Mouse (Mus musculus): ENCODE measurements at regions not wholly inside any gene's neighbourhood (a gene's known extent, or its start where the extent isn't known, plus 50 kb on each side); places are given as distances from the start of the nearest gene placed in this dataset.
"Not testable (repeated sequence)": the region's sequence is repeated elsewhere in the genome, so short reads cannot be mapped to it uniquely, and the experiment has no call there.

DNA sequence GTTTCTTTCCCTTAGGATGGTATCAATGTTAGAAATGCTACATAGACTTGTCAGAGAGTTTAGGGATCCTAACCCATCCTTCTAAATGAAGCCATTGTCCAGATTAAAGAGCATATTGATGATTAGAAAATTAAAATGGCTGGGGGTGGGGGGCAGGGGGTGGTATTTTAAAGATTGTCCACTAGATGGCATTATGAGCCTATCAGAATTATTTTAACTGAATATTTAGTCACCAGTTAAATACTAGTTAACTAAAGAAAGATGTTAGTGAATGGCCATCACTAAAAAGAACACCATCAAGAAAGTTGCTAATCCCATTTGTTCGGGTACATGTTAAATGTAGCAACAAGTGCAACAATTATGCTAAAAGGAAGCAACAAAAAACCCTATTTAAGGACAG lies 1909.6 kb upstream of the 5930422O12Rik start:
- DNase-seq (ENCODE audit: low spot score), result no peak

DNA sequence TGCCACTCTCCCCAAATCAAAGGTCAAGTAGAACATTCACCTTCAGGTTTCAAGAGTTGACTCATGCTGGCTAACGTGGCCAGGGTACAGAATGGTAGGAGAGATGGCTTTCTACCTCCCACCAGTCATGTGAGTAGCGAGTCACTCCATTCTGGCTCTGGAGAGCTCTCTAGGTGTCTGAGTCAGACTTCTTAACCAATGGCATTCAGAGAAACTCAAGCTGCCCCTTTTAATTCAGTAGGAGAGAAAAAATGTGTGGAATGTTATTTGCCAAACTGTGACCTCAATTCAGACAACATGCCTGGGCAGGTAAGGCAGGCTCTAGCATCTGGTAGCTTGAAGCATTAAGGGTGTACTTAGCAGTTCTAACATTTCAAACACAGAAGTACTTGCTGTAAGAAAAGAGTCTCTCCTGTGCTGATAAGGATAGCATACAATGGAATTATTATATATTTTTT lies 1907.5 kb upstream of the 5930422O12Rik start:
- peak; percentile 89 for DNase-seq (ENCODE audit: low spot score)

DNA sequence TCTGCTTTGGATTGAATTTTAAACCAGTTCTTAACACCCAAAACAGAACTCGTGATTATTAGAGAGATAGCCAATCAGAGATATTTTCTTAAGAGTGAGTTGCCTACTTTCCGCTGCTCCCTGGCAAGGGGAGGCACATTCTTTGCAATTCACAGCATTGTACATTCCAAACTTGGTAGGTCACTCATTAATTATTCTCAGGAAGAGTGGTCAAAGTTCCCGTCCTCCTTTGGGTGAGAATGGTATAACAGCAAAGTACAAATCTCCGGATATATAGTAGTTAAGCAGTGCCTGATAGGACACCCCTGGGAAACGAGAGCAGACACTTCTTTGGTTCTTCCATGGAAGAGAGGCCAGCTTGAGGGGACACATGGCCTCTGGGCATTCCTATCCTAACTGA lies 1903.4 kb upstream of the 5930422O12Rik start:
- DNase-seq (ENCODE audit: low spot score), result peak; percentile 25

DNA sequence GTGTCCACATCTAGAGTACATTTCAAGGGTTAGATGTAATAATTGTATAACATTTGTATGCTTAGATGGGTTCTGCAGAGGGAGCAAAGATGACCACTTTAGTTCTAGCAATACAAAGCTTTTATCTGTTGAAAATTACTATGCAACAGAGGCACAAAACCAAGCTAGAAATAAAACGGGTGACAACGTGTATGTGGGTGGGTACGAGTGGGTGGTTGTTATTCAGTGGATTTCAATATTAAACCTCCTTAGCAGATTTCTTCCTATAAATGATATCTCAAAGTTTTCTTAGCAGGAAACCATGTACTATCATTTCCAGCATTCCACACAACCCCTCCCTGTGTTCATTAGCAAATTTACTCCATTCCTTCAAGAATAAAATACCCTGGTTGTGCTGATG lies 1889.3 kb upstream of the 5930422O12Rik start:
- no peak for DNase-seq (ENCODE audit: low spot score)

DNA sequence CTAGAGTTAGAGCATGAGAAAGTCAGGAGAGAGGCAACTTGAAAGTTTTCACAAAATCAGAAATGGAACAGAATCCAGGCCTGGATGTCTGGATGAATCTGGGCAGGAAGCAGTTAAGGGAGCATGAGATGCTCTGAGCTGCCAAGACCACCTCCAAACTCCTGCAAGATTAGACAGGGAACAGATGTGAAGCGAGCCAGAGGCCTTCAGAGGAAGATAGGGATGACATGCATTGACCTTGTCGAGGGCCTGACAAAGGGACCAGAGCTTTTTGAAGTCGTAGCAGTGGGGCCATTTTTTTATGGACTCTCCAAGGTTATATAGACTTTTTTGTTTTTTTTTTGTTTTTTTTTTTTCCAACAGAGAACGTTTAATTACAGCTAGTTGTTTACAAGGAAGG lies 1886.9 kb upstream of the 5930422O12Rik start:
- no peak for DNase-seq (ENCODE audit: low spot score)

DNA sequence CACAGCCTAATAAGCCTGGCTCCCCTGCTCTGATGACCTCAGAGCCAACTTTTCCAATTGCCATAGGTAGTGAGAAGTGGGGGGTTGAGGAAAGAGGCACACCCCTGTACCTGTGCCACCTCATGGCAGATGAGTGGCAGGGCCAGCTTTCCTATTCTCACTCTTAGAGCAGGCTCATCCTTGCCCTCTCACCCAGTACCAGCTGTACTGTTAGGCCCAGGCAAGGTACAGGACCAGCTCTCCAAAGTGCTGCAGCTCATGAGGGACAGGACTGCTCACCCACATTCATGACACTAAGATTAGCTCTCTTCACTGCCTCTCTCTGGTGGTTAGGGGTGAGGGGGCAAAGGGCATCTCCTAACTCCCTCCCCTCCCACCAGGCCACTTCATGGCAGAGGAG lies 1854.4 kb upstream of the 5930422O12Rik start:
- DNase-seq (ENCODE audit: low spot score), result no peak

DNA sequence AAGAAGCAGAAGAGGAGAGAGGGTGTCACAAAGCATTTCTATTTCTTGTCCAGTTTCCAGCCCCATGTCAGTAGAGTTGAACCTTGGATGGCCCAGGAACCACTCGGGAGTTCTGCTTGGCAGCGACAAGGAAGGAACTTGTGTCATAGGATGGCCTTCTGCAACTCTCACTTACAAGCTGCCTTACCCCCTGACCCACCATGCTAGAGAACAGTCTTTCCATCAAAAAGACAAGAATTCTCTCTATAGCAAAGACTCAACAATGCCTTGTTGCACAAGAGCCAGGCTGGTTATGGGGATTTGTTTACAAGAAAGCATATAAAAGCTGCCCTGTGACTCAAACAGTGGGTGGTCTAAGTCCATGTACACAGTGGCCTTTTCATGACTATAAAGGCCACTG lies 1852.4 kb upstream of the 5930422O12Rik start:
- DNase-seq (ENCODE audit: low spot score), result no peak

DNA sequence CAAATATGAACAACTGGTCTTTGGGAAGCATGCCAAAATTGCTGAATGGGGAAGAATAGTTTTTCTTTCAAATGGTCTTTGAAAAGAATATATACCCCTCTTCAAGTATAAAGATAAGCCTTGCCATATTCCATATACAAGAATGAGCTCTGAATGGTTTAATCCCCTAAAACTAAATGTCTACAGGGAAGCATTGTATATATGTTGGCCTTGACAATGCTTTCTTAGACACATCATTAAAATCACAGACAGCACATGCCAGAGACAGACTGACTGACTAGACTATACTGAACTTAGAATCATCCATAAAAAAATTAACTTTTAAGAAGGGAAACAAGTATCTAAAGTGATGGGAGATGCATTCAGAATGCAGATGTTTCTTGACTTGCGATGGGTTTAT lies 1843.8 kb upstream of the 5930422O12Rik start:
- no peak for DNase-seq (ENCODE audit: low spot score)

DNA sequence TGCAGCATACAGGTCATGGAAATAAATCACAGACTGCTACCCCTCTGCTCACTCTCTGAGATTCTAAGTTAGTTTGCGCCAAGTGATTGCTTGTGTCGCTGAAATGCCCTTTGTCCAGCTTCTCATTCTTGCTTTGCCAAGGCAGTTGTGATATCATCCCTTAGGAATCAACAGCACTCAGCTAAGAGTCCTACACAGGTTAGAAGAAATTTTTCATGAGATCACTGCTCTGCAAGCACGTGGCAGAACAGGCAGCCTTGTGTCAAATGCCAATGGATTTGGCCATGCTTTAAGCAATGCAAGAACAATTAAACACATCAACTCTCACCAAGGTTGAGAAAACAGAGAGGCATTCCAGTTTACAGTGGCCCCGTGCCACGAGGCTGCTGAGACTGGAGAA lies 1829.0 kb upstream of the 5930422O12Rik start:
- peak; percentile 2 for DNase-seq (ENCODE audit: low spot score)

DNA sequence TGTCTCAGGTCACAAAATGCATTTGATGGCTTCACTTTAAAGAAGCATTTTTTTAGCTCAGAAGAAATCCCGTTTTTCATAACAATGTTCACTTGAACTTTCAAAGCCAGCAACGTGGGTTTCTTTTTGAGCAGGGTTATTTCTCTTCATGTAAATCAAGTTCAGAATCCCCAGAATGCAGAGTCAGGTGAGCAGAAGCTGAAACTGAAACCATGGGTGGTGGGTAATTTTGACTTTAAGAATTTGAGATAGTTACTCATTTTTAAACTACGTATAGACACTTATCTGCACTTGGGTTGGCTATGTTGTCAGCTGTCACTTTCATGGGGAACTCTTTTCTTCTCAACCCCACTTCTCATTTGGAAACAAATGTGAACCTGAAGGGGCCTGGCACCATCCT lies 1827.5 kb upstream of the 5930422O12Rik start:
- no peak for DNase-seq (ENCODE audit: low spot score)

DNA sequence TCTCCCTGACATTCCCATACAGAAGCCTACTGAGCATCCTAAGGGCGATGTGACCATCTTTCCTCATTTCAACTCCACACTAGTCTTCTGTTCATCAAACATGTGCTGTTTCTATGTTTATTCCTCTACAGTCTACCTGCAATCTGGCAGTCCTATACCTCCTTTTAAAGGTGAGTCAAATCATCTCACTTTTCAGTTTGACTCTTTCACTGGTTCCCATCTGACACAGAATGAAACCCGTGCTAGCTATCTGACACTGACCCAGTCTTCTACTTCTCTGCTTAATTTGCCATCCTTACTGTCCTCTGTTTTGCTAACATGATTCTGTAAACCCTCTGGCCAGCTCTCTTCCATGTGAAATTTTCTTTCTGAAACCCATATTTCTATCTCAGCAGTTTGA lies 1812.0 kb upstream of the 5930422O12Rik start:
- no peak for DNase-seq (ENCODE audit: low spot score)

DNA sequence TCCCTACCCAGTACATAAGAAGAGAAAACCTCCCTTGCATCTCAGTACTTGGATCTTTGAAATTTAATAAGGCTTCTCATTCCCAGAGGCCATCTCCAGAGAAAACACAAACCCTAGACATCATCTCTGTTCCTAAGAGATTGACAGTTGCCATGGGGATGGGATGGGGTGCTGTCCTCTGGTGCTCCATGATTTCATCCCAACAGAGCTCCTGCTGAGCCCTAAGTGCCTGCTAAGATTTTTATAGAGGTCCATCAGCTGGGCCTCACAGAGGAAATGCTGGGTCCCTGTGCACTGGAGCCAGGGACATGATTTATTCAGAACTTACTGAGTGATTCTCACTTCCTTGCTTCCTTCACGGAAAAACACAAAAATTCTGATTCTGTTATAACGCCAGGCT lies 1800.8 kb upstream of the 5930422O12Rik start:
- no peak for DNase-seq (ENCODE audit: low spot score)

DNA sequence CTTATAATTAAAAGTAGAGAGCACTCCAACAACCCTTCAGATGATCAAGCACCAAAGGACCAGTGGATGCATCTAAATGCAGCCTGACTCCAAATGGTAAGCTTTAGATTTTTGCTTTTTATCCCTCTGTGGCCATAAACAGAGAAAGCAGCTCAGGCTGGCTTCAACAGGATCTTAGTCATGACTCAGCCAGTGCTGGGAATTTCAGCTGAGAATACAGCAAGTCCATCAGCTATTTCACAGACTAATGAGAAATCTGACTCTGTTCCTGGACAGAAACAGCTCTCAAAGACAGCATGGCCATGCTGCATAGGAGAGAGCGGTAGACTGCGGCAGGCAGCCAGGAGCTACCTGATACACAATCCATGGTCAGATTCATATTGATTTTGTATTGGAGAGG lies 1800.4 kb upstream of the 5930422O12Rik start:
- no peak for DNase-seq (ENCODE audit: low spot score)

DNA sequence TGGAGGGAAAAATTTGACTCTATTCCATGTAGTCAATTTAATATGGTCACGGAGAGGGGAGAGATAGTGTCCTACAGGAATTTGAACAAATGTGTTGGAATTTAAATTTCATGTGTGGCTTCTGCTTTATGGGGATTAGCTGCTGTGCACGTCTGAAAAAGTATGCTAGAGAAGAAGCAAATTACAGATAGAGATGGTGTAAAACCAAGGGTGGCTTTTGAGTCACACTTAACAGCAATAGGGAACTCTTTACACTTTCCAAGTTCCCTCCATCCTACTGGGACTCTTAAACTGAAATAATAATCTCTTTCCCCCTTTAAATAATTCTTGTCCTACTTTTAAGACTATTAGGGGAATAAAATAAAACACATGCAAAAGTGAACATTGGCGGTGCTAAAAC lies 1790.1 kb upstream of the 5930422O12Rik start:
- no peak for DNase-seq (ENCODE audit: low spot score)

DNA sequence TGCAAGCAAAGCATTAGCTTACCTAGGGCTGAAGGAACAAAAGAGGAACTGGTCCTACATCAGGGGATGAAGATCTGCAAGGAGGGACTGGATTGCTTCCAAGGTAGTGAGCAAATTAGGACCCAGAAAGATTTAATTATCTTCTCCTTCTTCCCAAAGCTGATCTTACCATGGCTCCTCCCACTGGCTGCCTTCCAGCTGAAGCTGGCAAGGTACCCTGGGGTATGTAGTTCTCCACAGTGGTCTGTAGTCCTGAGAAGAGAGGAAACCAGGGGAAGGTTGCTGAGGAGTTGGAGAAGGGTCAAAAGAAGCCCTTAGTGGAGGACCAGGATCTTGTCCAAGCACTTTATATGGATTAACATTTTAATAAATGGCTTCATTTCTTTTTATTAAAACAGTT lies 1764.8 kb upstream of the 5930422O12Rik start:
- DNase-seq (ENCODE audit: low spot score), result no peak

DNA sequence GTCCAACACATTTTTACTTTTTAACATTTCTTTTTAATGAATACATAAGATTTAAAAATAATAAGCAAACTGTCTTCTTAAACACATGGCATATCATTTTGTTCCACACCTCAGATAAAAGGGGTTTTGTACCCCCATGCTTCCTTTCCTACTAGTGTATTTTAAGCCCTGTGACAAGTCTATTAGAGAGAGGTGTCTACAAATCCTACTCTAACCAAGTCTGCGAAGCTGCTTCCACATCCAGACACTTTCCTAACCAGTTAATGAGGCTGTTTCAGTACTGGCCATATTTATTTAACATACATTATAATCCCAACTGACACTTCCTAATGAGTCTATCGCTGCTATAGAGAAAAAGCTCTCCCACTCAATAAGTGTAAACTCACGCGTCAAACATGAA lies 1763.0 kb upstream of the 5930422O12Rik start:
- no peak for DNase-seq (ENCODE audit: low spot score)

DNA sequence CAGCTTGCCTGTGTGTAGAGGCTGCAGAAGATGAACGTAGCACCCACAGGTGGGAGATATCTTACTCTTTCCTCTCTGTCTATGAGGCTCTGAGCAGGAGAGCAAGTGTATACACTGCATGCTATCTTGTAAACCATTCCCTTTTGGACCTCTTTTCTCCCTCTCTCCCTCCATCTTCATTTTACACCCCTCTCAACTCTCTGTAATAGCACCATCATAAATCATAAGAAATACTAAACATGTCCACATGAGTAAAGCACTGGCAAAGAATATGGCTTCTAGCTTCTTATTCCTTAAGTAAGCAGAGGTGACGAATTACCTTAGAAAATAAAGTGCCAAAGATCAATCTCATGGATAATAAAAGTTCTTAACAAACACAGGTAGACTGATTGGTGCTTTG lies 1724.3 kb upstream of the 5930422O12Rik start:
- no peak for DNase-seq (ENCODE audit: low spot score)

DNA sequence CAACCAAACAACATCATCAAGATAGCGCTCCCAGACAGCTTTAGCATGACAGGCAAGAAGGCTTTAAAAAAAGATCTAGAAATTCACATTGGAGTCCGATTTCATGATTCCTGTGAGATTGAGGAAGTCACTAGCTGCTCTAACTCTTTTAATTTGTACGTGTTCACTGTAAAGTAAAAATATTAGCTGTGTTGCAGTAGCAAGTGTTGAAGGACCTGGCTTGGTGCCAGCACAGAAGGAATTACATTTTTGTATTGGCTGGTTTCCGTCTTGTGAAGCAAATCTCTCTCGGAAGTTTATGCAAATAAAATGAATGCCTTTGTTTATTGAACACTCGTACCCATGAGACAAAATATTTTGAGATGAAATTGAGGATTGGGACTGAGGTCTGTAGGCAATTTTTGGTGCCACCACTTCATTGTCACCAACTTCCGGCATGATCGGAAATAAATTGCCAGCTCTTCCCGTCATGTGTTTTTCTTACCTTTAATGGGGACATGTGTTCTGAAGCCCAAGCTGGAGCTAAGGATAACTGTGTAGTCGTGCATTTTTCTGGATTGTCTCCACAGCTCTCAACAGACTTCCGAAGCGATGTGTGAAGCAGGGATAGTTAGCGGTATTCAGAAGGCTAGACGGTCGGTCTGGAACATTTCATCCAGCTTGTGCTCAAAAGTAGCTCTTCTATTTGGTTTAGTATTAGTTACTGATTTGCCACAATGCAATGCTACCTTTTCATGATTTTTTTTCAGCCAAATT lies 1715.0 kb upstream of the 5930422O12Rik start:
- peak; percentile 2 for DNase-seq (ENCODE audit: low spot score)

DNA sequence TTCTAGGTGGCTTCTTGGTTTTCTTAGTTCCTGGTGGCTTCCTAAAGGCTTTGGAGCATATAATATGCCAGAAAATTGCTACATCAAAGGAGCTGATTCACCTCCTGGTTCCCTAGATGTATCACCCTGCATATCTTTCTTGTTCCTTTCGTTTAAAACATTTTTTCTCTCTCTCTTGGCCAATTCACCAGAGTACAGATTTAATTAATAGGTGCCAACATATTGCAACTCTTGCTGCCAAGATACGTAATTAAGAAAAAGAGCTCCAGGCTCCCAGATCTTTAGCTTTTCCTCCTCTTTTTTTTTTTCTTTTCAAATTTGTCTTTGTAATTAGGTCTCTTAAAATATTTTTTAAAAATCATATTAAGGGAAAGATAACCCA lies 1714.4 kb upstream of the 5930422O12Rik start:
- DNase-seq (ENCODE audit: low spot score), result no peak

DNA sequence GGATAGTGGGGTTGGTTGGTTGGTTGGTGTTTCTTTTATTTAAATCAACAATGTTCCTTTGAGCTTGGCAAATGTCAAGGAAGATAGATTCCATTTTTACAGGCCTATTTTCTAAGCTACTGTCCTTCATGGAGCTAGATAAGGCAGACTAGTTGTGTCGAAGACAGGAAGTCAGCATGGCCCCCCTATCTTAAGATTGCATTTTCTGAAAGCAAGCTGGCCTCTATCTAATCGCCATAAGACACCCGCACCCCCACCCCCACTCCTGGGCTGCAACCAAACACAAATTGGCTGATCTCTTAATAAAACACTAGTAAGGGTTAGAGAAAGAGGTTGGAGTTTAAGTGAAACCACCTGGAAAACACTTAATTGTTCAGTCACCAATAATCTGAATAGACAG lies 1708.5 kb upstream of the 5930422O12Rik start:
- DNase-seq (ENCODE audit: low spot score), result no peak

DNA sequence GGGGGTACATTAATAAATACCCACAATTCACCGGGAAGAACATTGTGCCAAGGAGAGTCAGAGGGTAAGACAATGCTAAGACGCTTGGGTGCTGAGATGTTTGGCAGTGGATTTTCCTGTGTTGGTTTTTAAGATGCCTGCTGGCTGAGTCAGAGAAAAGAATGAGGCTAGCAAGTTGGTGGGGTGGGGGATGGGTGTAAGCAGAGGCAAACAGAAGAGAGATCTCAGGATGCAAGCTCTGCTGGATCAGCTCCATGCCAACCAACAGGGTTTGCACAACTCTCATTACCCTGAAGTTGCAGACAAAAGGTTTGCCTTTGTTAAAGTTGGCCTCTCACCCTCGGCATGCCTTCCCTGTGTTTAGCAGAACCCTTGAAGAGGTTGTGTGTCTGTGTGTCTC lies 1707.9 kb upstream of the 5930422O12Rik start:
- peak; percentile 22 for DNase-seq (ENCODE audit: low spot score)

DNA sequence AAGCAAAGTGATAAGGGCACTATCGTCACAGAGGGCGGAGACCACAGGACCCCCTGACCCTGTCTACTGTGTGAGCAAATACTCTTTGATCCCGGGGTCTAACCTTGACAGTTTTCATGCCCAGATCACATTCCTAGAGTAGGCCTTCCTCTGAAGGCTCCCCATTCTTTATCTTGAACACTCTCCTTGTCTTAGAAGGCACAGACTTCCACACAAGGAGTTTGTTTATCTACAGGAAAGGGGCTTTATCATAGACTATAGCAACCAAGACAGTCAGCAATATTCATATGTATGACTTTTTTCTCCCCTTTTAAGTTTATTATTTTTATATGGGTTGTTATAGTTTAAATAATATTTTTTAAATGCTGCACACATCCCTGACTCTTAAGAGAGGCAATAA lies 1703.1 kb upstream of the 5930422O12Rik start:
- no peak for DNase-seq (ENCODE audit: low spot score)

DNA sequence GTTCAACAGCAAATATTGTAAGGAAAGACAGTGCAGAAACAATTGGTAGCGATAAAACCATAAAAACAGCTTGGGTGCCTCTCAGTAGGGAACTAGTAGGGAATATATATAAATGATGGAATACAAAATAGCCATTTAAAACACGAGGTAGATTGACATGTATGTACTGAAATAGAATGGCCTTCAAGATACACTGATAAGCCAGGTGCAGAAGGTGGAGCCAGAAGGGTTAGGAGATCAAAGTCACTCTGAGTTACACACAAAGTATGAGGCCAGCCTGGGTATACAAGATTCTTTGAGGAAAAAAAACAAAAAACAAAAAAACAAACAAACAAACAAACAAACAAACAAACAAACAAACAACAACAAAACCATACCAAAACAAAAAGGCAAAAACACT lies 1692.9 kb upstream of the 5930422O12Rik start:
- no peak for DNase-seq (ENCODE audit: low spot score)

DNA sequence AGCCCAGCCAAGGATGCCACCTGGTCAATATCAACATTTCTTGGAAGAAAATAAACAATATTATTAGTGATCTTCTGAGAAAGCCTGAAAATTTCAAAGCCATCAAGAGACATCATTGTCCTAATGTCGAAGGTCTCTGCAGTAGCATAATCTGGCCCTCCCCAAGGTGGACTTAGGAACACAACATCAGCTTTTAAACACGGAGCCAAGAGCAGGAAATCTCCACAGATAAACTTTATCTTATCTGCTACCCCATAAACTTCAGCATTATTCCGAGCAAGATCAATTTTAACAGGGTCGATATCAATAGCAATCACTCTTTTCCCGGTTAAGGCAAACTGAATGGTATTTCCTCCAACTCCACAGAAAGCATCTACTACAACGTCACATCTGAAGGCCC lies 1691.2 kb upstream of the 5930422O12Rik start:
- DNase-seq (ENCODE audit: low spot score), result not testable (repeated sequence)

Measured in lung, postnatal 25 days (tissue).